In the genomic region with DNA sequence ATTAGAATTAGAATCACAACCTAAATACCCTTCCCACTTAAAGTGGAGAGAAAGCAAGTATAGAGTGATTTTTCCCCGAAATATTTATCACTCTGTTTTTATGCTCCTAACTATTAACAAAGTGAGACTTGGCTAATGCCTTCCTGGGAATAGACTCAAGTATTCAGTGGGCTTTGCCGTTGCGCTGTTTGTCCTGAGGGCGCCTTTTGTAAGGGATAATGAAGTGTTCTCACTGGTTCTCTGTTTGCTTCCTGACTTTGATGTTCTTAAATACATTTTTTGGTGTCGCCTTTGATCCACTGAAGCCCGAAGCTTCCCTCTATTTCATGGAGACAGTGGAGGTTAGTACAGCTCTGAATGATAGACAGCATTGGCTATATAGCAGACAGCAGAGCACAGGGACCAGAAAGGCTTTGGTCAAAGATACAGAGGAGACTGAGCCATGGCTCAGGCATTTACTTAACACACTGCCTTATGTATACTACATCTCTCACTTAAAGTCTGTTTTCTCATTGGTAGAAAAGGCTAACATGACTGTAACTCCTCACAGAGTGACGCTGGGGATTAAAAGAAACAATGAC, we compare ENCODE assay signal across 28 mouse cellular contexts.
DNase-seq lines count a peak whose midpoint lies in the region; ATAC-seq lines count a peak whose summit lies in the region.
"Had no signal": no experiment of that assay in that cellular context is flagged by ENCODE, and none has a peak within 500 bp of the region (broad histone marks: within the 10 kb centered on the region; RNA-seq: fewer than 3 reads in every experiment).

No protein-coding gene starts in this region.

- no peak overlapping the region for H3K27ac ChIP-seq in embryonic facial prominence, embryonic 11.5 days (replicated peaks; ENCODE audit: low read depth, low read length)
- H3K27ac ChIP-seq in embryonic facial prominence, embryonic 10.5 days (replicated peaks), result no peak overlapping the region
- no peak overlapping the region for H3K27ac ChIP-seq in midbrain, embryonic 13.5 days
- H3K27ac ChIP-seq in midbrain, embryonic 11.5 days (ENCODE audit: low read depth, low read length), result no peak overlapping the region
- H3K27ac ChIP-seq in embryonic facial prominence, embryonic 14.5 days (replicated peaks; ENCODE audit: low read depth, low read length), result no peak overlapping the region
- no peak overlapping the region for H3K27ac ChIP-seq in midbrain, embryonic 16.5 days (ENCODE audit: low read length)
- no peak overlapping the region for H3K27ac ChIP-seq in hindbrain, embryonic 13.5 days
- H3K27ac ChIP-seq: embryonic facial prominence, embryonic 12.5 days; forebrain, embryonic 12.5 days; gastrocnemius, adult 2 months; heart, embryonic 15.5 days; hindbrain, embryonic 15.5 days; intestine, embryonic 15.5 days had no signal

- no peak overlapping the region for H3K9ac ChIP-seq in embryonic facial prominence, embryonic 11.5 days (replicated peaks; ENCODE audit: low read length)
- H3K9ac ChIP-seq in midbrain, embryonic 13.5 days (replicated peaks), result no peak overlapping the region
- H3K9ac ChIP-seq in midbrain, embryonic 11.5 days (ENCODE audit: low read length), result no peak overlapping the region
- H3K9ac ChIP-seq in embryonic facial prominence, embryonic 14.5 days (ENCODE audit: low read depth, low read length), result no peak overlapping the region
- H3K9ac ChIP-seq in midbrain, embryonic 16.5 days (ENCODE audit: low read depth, low read length), result no peak overlapping the region
- no peak overlapping the region for H3K9ac ChIP-seq in hindbrain, embryonic 13.5 days
- H3K9ac ChIP-seq: embryonic facial prominence, embryonic 12.5 days; forebrain, embryonic 12.5 days; heart, embryonic 12.5 days; heart, embryonic 15.5 days; hindbrain, embryonic 15.5 days; intestine, embryonic 15.5 days had no signal

- no peaks in the 10 kb centered on the region for H3K27me3 ChIP-seq in embryonic facial prominence, embryonic 11.5 days (ENCODE audit: control insufficient read depth, insufficient read depth, low read length)
- no peaks in the 10 kb centered on the region for H3K27me3 ChIP-seq in embryonic facial prominence, embryonic 10.5 days (replicated peaks; ENCODE audit: low read depth, poor library complexity, severe bottlenecking)
- no peaks in the 10 kb centered on the region for H3K27me3 ChIP-seq in midbrain, embryonic 13.5 days
- H3K27me3 ChIP-seq in midbrain, embryonic 11.5 days (ENCODE audit: control insufficient read depth, insufficient read depth, low read length), result no peaks in the 10 kb centered on the region
- no peaks in the 10 kb centered on the region for H3K27me3 ChIP-seq in embryonic facial prominence, embryonic 14.5 days (replicated peaks; ENCODE audit: control insufficient read depth, insufficient read depth, low read length)
- no peaks in the 10 kb centered on the region for H3K27me3 ChIP-seq in midbrain, embryonic 16.5 days (ENCODE audit: control insufficient read depth, insufficient read depth, low read depth, low read length)
- no peaks in the 10 kb centered on the region for H3K27me3 ChIP-seq in hindbrain, embryonic 13.5 days
- H3K27me3 ChIP-seq: embryonic facial prominence, embryonic 12.5 days; forebrain, embryonic 12.5 days; heart, embryonic 12.5 days; heart, embryonic 15.5 days; hindbrain, embryonic 15.5 days; intestine, embryonic 15.5 days; Patski had no signal

- H3K9me3 ChIP-seq in embryonic facial prominence, embryonic 11.5 days (replicated peaks; ENCODE audit: control insufficient read depth, low read length), result no peaks in the 10 kb centered on the region
- no peaks in the 10 kb centered on the region for H3K9me3 ChIP-seq in embryonic facial prominence, embryonic 10.5 days
- no peaks in the 10 kb centered on the region for H3K9me3 ChIP-seq in midbrain, embryonic 13.5 days
- no peaks in the 10 kb centered on the region for H3K9me3 ChIP-seq in midbrain, embryonic 11.5 days (ENCODE audit: control insufficient read depth, low read length)
- H3K9me3 ChIP-seq in embryonic facial prominence, embryonic 14.5 days (ENCODE audit: control insufficient read depth, low read length), result no peaks in the 10 kb centered on the region
- H3K9me3 ChIP-seq in midbrain, embryonic 16.5 days (replicated peaks; ENCODE audit: control insufficient read depth, low read length, poor library complexity, severe bottlenecking), result no peaks in the 10 kb centered on the region
- no peaks in the 10 kb centered on the region for H3K9me3 ChIP-seq in hindbrain, embryonic 13.5 days
- H3K9me3 ChIP-seq: embryonic facial prominence, embryonic 12.5 days; forebrain, embryonic 12.5 days; heart, embryonic 12.5 days; heart, embryonic 15.5 days; hindbrain, embryonic 15.5 days; intestine, embryonic 15.5 days had no signal

- H3K36me3 ChIP-seq in embryonic facial prominence, embryonic 11.5 days (replicated peaks; ENCODE audit: control insufficient read depth, insufficient read depth, low read depth, low read length), result no peaks in the 10 kb centered on the region
- H3K36me3 ChIP-seq in embryonic facial prominence, embryonic 10.5 days (replicated peaks), result no peaks in the 10 kb centered on the region
- no peaks in the 10 kb centered on the region for H3K36me3 ChIP-seq in midbrain, embryonic 13.5 days
- H3K36me3 ChIP-seq in midbrain, embryonic 11.5 days (ENCODE audit: control insufficient read depth, insufficient read depth, low read length), result no peaks in the 10 kb centered on the region
- no peaks in the 10 kb centered on the region for H3K36me3 ChIP-seq in embryonic facial prominence, embryonic 14.5 days (ENCODE audit: control insufficient read depth, insufficient read depth, low read length)
- H3K36me3 ChIP-seq in midbrain, embryonic 16.5 days (ENCODE audit: control insufficient read depth, insufficient read depth, low read length), result no peaks in the 10 kb centered on the region
- no peaks in the 10 kb centered on the region for H3K36me3 ChIP-seq in hindbrain, embryonic 13.5 days
- H3K36me3 ChIP-seq: embryonic facial prominence, embryonic 12.5 days; forebrain, embryonic 12.5 days; heart, embryonic 12.5 days; heart, embryonic 15.5 days; hindbrain, embryonic 15.5 days; intestine, embryonic 15.5 days had no signal

- no peaks in the 10 kb centered on the region for H3K4me1 ChIP-seq in embryonic facial prominence, embryonic 11.5 days (ENCODE audit: control insufficient read depth, insufficient read depth, low read length)
- H3K4me1 ChIP-seq in embryonic facial prominence, embryonic 10.5 days, result no peaks in the 10 kb centered on the region
- H3K4me1 ChIP-seq in midbrain, embryonic 13.5 days (replicated peaks), result peaks cover 6% of the 10 kb centered on the region; the same call in 1 of the 2 replicates
- H3K4me1 ChIP-seq in midbrain, embryonic 11.5 days (ENCODE audit: control insufficient read depth, insufficient read depth, low read length), result no peaks in the 10 kb centered on the region
- no peaks in the 10 kb centered on the region for H3K4me1 ChIP-seq in embryonic facial prominence, embryonic 14.5 days (ENCODE audit: control insufficient read depth, insufficient read depth, low read length)
- H3K4me1 ChIP-seq in midbrain, embryonic 16.5 days (ENCODE audit: control insufficient read depth, insufficient read depth, low read length), result peaks cover 3% of the 10 kb centered on the region; the same call in 1 of the 2 replicates
- no peaks in the 10 kb centered on the region for H3K4me1 ChIP-seq in hindbrain, embryonic 13.5 days (replicated peaks)
- H3K4me1 ChIP-seq: embryonic facial prominence, embryonic 12.5 days; forebrain, embryonic 12.5 days; heart, embryonic 15.5 days; hindbrain, embryonic 15.5 days; intestine, embryonic 15.5 days had no signal

- intact Hi-C loops in left cerebral cortex, postnatal 14 days (cut with DNase I), result no loop called here

- ATAC-seq in embryonic facial prominence, embryonic 11.5 days (replicated peaks; ENCODE audit: insufficient number of reproducible peaks, low FRiP score, low TSS enrichment, low read depth), result no peak
- ATAC-seq in midbrain, embryonic 13.5 days, result peak; percentile 65; the same call in 1 of the 2 replicates
- no peak for ATAC-seq in midbrain, embryonic 11.5 days (ENCODE audit: low FRiP score)
- ATAC-seq in embryonic facial prominence, embryonic 14.5 days (ENCODE audit: low read depth), result no peak
- peak; percentile 86 for ATAC-seq in midbrain, embryonic 16.5 days
- no peak for ATAC-seq in hindbrain, embryonic 13.5 days (ENCODE audit: low FRiP score)
- ATAC-seq: forebrain, embryonic 16.5 days; intestine, embryonic 15.5 days; Patski had no signal

- WGBS in embryonic facial prominence, embryonic 11.5 days, result 52% methylated on average over 7 of the region's 7 CpGs
- WGBS in embryonic facial prominence, embryonic 10.5 days, result 52% methylated on average over 7 of the region's 7 CpGs
- 40% methylated on average over 7 of the region's 7 CpGs for WGBS in midbrain, embryonic 13.5 days
- WGBS in midbrain, embryonic 11.5 days, result 51% methylated on average over 7 of the region's 7 CpGs
- 44% methylated on average over 7 of the region's 7 CpGs for WGBS in embryonic facial prominence, embryonic 14.5 days
- 29% methylated on average over 7 of the region's 7 CpGs for whole genome bisulfite sequencing in midbrain, embryonic 16.5 days
- 75% methylated on average over 7 of the region's 7 CpGs for WGBS in hindbrain, embryonic 13.5 days

- no peak overlapping the region for H3K4me2 ChIP-seq in embryonic facial prominence, embryonic 11.5 days (ENCODE audit: low read depth, low read length)
- no peak overlapping the region for H3K4me2 ChIP-seq in midbrain, embryonic 13.5 days (replicated peaks)
- H3K4me2 ChIP-seq in midbrain, embryonic 11.5 days, result no peak overlapping the region
- H3K4me2 ChIP-seq in embryonic facial prominence, embryonic 14.5 days (ENCODE audit: low read depth, low read length), result no peak overlapping the region
- H3K4me2 ChIP-seq in midbrain, embryonic 16.5 days (ENCODE audit: low read length), result no peak overlapping the region
- no peak overlapping the region for H3K4me2 ChIP-seq in hindbrain, embryonic 13.5 days
- H3K4me2 ChIP-seq: embryonic facial prominence, embryonic 12.5 days; forebrain, embryonic 12.5 days; heart, embryonic 12.5 days; heart, embryonic 15.5 days; hindbrain, embryonic 15.5 days; intestine, embryonic 15.5 days had no signal

- no peak overlapping the region for H3K4me3 ChIP-seq in embryonic facial prominence, embryonic 11.5 days (ENCODE audit: low read depth, low read length)
- no peak overlapping the region for H3K4me3 ChIP-seq in embryonic facial prominence, embryonic 10.5 days
- H3K4me3 ChIP-seq in midbrain, embryonic 13.5 days (replicated peaks), result no peak overlapping the region
- H3K4me3 ChIP-seq in midbrain, embryonic 11.5 days (ENCODE audit: low read depth, low read length), result no peak overlapping the region
- no peak overlapping the region for H3K4me3 ChIP-seq in embryonic facial prominence, embryonic 14.5 days (ENCODE audit: low read depth, low read length)
- H3K4me3 ChIP-seq in midbrain, embryonic 16.5 days (ENCODE audit: low read depth, low read length), result no peak overlapping the region
- no peak overlapping the region for H3K4me3 ChIP-seq in hindbrain, embryonic 13.5 days
- H3K4me3 ChIP-seq: embryonic facial prominence, embryonic 12.5 days; erythroblast, embryonic 14.5 days; forebrain, embryonic 12.5 days; gastrocnemius, adult 2 months; heart, embryonic 12.5 days; heart, embryonic 15.5 days; hindbrain, embryonic 15.5 days; intestine, embryonic 15.5 days had no signal

- peak; percentile 4 for DNase-seq in embryonic facial prominence, embryonic 11.5 days (ENCODE audit: low spot score)
- DNase-seq in embryonic facial prominence, embryonic 10.5 days (ENCODE audit: low spot score), result no peak
- no peak for DNase-seq in midbrain, embryonic 11.5 days (ENCODE audit: low spot score, missing footprints)
- DNase-seq in embryonic facial prominence, embryonic 14.5 days (ENCODE audit: low spot score), result peak; percentile 4
- no peak for DNase-seq in left cerebral cortex, postnatal 14 days (ENCODE audit: low spot score in 2 of 2)
- DNase-seq: adrenal gland, postnatal 14 days; cerebellum, adult 11-12 months; cerebellum, adult 8-10 months; cerebellum, postnatal 10 days; cerebellum, postnatal 36 days; embryo, embryonic 11 days; gastrocnemius, adult 2 months; gastrocnemius, postnatal 14 days; heart, adult 18-20 months; heart, postnatal 10 days; heart, postnatal 4 days had no signal

Comparison
In these comparisons a context has a peak if more than half of its experiments do, and no peak if none do; other contexts are left out.
1. ATAC-seq: peak in midbrain, embryonic 13.5 days (single experiment) and midbrain, embryonic 16.5 days (single experiment); none in embryonic facial prominence, embryonic 11.5 days (single experiment), midbrain, embryonic 11.5 days (single experiment), embryonic facial prominence, embryonic 14.5 days (single experiment) and hindbrain, embryonic 13.5 days (single experiment).
2. DNase-seq: peak in embryonic facial prominence, embryonic 11.5 days (single experiment) and embryonic facial prominence, embryonic 14.5 days (single experiment); none in embryonic facial prominence, embryonic 10.5 days (single experiment), midbrain, embryonic 11.5 days (single experiment) and left cerebral cortex, postnatal 14 days (0 of 2).